Mouse (Mus musculus): ENCODE results near the gene Olfr584. TPM values are rescaled to one million over a fixed set of nuclear protein-coding genes. Genes with fewer than 3 reads are reported as not detected.

Olfr584 gene
- not detected for polyA plus RNA-seq (2017; shearing (Covaris generic))

DNA sequence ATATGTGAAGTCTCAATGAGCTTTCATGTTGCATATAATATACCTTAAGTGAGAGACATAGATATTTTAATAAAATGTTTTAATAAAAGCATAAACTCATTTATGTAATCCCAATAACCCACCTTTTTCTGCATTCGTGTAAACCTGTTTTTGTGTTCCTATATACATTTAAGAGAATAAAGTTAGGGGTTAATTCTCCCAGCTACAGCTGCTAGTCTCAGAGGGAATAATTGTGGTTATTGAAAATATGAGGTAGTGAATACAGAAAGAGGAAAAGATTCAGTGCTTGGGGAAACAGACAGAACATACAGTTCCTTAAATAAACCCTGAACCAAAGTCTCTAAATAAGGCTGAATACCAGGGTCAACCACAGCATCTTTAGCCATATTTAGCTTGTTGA, at the start of gene Olfr584:
Gene Olfr584, plus strand, starts transcription at position 301 of the 400 bp plus-strand sequence.

DNA sequence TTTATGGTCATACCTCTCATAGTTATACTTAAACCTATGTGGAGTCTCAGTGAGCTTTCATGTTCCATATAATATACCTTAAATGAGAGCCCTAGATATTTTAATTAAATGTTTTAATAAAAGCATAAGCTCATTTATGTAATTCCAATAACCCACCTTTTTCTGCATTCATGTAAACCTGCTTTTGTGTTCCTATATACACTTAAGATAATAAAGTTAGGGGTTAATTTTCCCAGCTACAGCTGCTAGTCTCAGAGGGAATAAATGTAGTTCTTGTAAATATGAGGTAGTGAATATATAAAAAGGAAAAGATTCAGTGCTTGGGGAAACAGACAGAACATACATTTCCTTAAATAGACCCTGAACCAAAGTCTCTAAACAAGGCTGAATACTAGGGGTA, 44.0 kb upstream of the Olfr584 start, which contains the start of gene Olfr582:
Gene Olfr582, plus strand, starts transcription at position 301 of the 400 bp plus-strand sequence.

GRCm38 (mm10) chr7:103051000-103051399, 30.7 kb upstream of the Olfr584 start, which contains the start of gene Olfr583:
Gene Olfr583 (plus strand): TSS chr7:103051300.

GRCm38 (mm10) chr7:103097420-103097819, 15.7 kb downstream of the Olfr584 start, which contains the start of gene Olfr585:
Gene Olfr585 (plus strand): TSS chr7:103097720.

GRCm38 (mm10) chr7:103125538-103125937, 43.9 kb downstream of the Olfr584 start, which contains the start of gene Olfr586:
Gene Olfr586 (minus strand): TSS chr7:103125638.

Other genes with a start within 250 kb of the Olfr584 start
- gene Olfr566, start 223.1 kb upstream of the Olfr584 start, polyA plus RNA-seq (2017; shearing (Covaris generic)): not detected
- under 1 TPM in 1 of 2 experiments, not detected in 1; 0.91 TPM for gene Olfr568, start 204.8 kb upstream of the Olfr584 start, polyA plus RNA-seq (2017; shearing (Covaris generic))
- gene Olfr569, start 191.0 kb upstream of the Olfr584 start, polyA plus RNA-seq (2017; shearing (Covaris generic)): under 1 TPM in 1 of 2 experiments, not detected in 1; 0.05 TPM
- not detected for gene Olfr570, start 187.3 kb upstream of the Olfr584 start, polyA plus RNA-seq (2017; shearing (Covaris generic))
- gene Olfr571, start 164.3 kb upstream of the Olfr584 start, polyA plus RNA-seq (2017; shearing (Covaris generic)): under 1 TPM in 1 of 2 experiments, not detected in 1; 0.07 TPM
- gene Olfr572, start 157.5 kb upstream of the Olfr584 start, polyA plus RNA-seq (2017; shearing (Covaris generic)): not detected
- under 1 TPM in 1 of 2 experiments, not detected in 1; 0.48 TPM for gene Olfr573-ps1, start 139.3 kb upstream of the Olfr584 start, polyA plus RNA-seq (2017; shearing (Covaris generic))
- not detected for gene Olfr574, start 133.4 kb upstream of the Olfr584 start, polyA plus RNA-seq (2017; shearing (Covaris generic))
- not detected for gene Olfr575, start 123.1 kb upstream of the Olfr584 start, polyA plus RNA-seq (2017; shearing (Covaris generic))
- under 1 TPM in 1 of 2 experiments, not detected in 1; 0.13 TPM for gene Olfr576, start 119.2 kb upstream of the Olfr584 start, polyA plus RNA-seq (2017; shearing (Covaris generic))
- under 1 TPM; 0.22 to 0.67 TPM for gene Olfr577, start 105.9 kb upstream of the Olfr584 start, polyA plus RNA-seq (2017; shearing (Covaris generic))
- gene Olfr578, start 92.6 kb upstream of the Olfr584 start, polyA plus RNA-seq (2017; shearing (Covaris generic)): not detected
- not detected for gene Olfr582, start 43.9 kb upstream of the Olfr584 start, polyA plus RNA-seq (2017; shearing (Covaris generic))
- gene Olfr583, start 30.6 kb upstream of the Olfr584 start, polyA plus RNA-seq (2017; shearing (Covaris generic)): not detected
- gene Olfr585, start 15.8 kb downstream of the Olfr584 start, polyA plus RNA-seq (2017; shearing (Covaris generic)): not detected
- not detected for gene Olfr586, start 43.8 kb downstream of the Olfr584 start, polyA plus RNA-seq (2017; shearing (Covaris generic))
- gene Olfr588-ps1, start 59.0 kb downstream of the Olfr584 start, polyA plus RNA-seq (2017; shearing (Covaris generic)): under 1 TPM in 1 of 2 experiments, not detected in 1; 0.32 TPM
- not detected for gene Olfr589, start 74.5 kb downstream of the Olfr584 start, polyA plus RNA-seq (2017; shearing (Covaris generic))
- gene Olfr591, start 96.5 kb downstream of the Olfr584 start, polyA plus RNA-seq (2017; shearing (Covaris generic)): 1 to 10 TPM in 1 of 2 experiments, under 1 TPM in 1; 0.42 to 1.0 TPM
- under 1 TPM; 0.06 to 0.20 TPM for gene Olfr592, start 102.9 kb downstream of the Olfr584 start, polyA plus RNA-seq (2017; shearing (Covaris generic))
- gene Olfr593, start 130.0 kb downstream of the Olfr584 start, polyA plus RNA-seq (2017; shearing (Covaris generic)): not detected
- gene Olfr594, start 135.1 kb downstream of the Olfr584 start, polyA plus RNA-seq (2017; shearing (Covaris generic)): 1 to 10 TPM in 1 of 2 experiments, not detected in 1; 1.1 TPM
- not detected for gene Usp17ld, start 170.6 kb downstream of the Olfr584 start, polyA plus RNA-seq (2017; shearing (Covaris generic))
- gene Olfr596, start 223.8 kb downstream of the Olfr584 start, polyA plus RNA-seq (2017; shearing (Covaris generic)): under 1 TPM in 1 of 2 experiments, not detected in 1; 0.29 TPM
- under 1 TPM; 0.10 to 0.17 TPM for gene Olfr597, start 234.4 kb downstream of the Olfr584 start, polyA plus RNA-seq (2017; shearing (Covaris generic))
- gene Olfr598, start 241.7 kb downstream of the Olfr584 start, polyA plus RNA-seq (2017; shearing (Covaris generic)): not detected

Measured in inflammation-experienced regulatory T-cells (primary cell).